Mouse (Mus musculus): ENCODE results near the gene Pola1. TPM values are rescaled to one million over a fixed set of nuclear protein-coding genes. Genes with fewer than 3 reads are reported as not detected.

Gene Pola1
- polyA plus RNA-seq, 1 experiment = 4.5 TPM

DNA sequence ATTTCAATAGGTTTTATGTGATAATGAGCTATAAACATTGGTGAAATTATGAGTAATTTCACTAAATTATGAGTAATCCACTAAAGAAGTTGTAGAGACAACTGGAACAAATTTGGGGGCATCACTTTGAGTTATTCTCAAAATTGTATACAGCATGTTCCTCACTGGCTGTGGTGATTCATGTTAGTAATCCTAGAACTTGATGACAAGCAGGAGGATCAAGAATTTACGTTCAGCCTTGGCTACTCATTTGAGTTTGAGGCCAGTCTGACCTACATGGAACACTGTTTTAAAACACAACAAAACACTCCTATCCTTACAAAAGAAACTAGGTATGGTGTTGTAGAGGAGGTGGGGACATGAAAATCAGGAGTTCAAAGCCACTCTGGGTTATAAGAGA, 310.6 kb downstream of the Pola1 start:
- Histone ChIP-seq H3K27ac (replicated peaks; ENCODE audit: low read depth, low read length) (no peak overlapping the region), H3K4me1 (ENCODE audit: control insufficient read depth, insufficient read depth, insufficient read length, low read length) (no peaks in the 10 kb centered on the region), H3K4me3 (ENCODE audit: insufficient read depth, low read depth, low read length) (no peak overlapping the region)

DNA sequence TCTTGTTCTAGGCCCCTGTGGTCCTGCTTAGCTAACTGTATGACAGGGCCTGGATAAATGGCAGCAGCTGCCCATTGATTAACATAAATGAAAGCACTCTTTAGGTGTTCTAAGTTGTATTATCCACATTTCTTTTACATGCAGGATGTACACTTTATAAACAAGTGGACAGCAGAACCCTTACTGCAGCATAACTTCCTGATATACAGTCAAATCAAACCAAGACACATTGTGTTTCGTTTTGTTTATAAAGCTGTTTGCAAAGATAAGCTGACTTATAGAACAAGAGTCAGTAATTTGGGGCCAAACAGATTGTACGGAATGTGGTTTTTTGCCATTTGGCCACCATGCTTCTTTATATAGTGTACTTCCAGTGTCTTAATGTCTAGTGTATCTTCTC, 312.0 kb downstream of the Pola1 start:
- no peaks in the 10 kb centered on the region for H3K4me1 ChIP-seq (ENCODE audit: control insufficient read depth, insufficient read depth, insufficient read length, low read length)
- H3K4me3 ChIP-seq (ENCODE audit: insufficient read depth, low read depth, low read length) = no peak overlapping the region
- H3K27ac ChIP-seq (replicated peaks; ENCODE audit: low read depth, low read length) = no peak overlapping the region

DNA sequence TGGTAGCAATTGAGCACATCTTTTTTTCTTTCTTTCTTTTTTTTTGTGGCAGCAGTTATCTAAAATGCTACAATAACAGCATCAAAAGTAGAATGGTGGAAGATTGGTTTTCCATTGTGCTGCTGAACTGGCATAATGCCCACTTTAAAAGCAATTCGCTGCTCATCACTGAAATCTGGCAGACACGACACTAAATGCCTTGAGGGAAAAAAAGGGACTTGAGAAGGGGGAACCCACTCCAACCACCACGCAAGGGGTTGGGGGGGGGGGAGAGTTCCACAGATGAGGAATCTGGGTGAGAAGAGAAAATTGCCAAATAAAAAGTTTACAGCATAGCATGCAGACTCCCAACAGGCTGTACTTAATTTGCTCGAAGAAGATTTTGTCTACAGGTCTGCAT, 314.4 kb downstream of the Pola1 start:
- no peak overlapping the region for H3K27ac ChIP-seq (replicated peaks; ENCODE audit: low read depth, low read length)
- no peaks in the 10 kb centered on the region for H3K4me1 ChIP-seq (ENCODE audit: control insufficient read depth, insufficient read depth, insufficient read length, low read length)
- no peak overlapping the region for H3K4me3 ChIP-seq (ENCODE audit: insufficient read depth, low read depth, low read length)

DNA sequence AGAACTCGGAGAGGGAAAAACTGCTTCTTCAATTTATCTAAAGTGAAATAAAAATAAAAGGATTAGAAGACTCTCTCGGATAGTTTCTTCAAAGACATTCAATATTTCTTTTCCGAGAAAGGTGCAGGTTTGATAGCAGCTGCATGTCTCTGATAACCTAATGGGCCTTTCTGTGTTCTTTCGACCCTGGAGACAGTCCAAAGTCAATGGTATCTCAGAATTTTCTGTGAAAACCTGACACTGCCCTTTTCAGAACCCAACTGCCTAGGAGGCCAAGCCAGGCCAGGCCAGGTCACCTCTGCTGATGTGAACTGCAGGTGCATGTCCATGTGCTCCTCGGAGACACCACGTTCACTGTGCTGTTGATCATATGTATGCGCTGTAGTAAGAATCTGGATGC, 326.2 kb downstream of the Pola1 start:
- Histone ChIP-seq H3K4me3 (ENCODE audit: insufficient read depth, low read depth, low read length) (no peak overlapping the region), H3K4me1 (ENCODE audit: control insufficient read depth, insufficient read depth, insufficient read length, low read length) (no peaks in the 10 kb centered on the region), H3K27ac (replicated peaks; ENCODE audit: low read depth, low read length) (no peak overlapping the region)

DNA sequence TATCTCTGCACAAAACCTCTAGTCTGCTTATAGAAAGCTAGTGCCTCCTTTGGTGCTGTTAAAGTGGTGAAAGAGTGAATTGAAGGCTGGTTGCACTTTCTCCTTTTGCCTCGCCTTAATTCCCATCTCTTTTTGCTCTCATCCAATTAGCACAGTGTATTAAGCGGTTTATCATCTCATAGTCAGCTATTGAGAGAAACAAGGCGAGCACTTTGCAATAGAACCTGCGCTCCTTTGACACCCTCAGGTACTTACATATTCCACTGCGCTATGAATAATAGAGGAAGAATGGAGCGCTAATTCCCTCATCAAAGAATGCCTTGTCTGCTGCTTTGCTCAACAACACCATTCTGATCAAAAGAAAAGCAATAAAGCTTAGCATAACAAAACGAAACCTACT, 330.2 kb downstream of the Pola1 start:
- no peaks in the 10 kb centered on the region for H3K4me1 ChIP-seq (ENCODE audit: control insufficient read depth, insufficient read depth, insufficient read length, low read length)
- H3K4me3 ChIP-seq (ENCODE audit: insufficient read depth, low read depth, low read length) = no peak overlapping the region
- H3K27ac ChIP-seq (replicated peaks; ENCODE audit: low read depth, low read length) = no peak overlapping the region

DNA sequence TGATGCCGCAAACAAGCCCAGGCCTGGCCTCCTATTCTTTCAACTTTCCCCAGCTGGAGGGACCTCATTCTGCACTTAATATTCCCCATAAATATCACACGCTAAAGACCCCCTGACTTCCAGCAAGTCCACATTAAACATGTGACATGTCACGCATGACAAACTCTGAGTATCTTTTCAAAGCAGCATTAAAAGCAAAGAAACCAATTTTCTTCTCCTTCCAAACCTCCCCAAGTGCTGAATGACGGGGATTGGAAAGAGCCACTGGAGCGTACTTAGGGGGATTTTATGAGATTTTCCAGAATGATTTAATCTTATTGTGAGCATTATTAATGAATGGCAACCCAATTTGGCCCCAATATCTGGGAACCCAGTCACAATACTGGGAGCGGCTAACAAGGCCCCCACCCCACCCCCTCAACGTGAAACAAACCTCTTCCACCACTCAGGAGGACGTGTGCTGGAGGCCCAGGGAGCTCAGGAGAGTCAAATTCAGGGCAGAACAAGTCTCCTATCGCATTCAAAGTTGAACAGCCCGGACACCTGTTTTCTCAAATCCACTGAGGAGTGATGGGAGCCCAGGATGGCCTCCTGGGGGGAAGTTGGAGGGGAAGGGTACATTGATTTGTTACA, 331.7 kb downstream of the Pola1 start:
- H3K27ac ChIP-seq (replicated peaks; ENCODE audit: low read depth, low read length) = no peak overlapping the region
- H3K4me1 ChIP-seq (ENCODE audit: control insufficient read depth, insufficient read depth, insufficient read length, low read length) = no peaks in the 10 kb centered on the region
- H3K4me3 ChIP-seq (ENCODE audit: insufficient read depth, low read depth, low read length) = no peak overlapping the region

DNA sequence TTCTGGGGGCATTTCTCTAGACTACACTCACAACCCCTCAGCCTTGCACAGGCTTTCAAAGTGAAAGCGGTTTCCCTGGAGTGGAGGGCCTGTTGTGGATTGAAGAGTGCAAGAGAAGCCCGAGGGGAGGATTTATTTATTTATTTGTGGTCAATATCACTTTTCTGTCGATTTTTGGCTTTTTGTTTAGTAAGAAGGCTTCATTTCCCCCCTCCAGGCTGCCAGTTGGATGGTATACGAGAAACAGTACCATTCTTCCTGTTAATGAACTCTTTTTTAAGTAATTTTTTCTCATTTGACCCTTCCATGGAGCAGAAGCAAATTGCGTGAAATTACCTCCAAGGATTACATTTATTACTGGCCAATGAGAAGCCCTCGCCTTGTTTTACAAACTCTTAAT, 332.2 kb downstream of the Pola1 start:
- Histone ChIP-seq H3K27ac (replicated peaks; ENCODE audit: low read depth, low read length) (no peak overlapping the region), H3K4me1 (ENCODE audit: control insufficient read depth, insufficient read depth, insufficient read length, low read length) (no peaks in the 10 kb centered on the region), H3K4me3 (ENCODE audit: insufficient read depth, low read depth, low read length) (no peak overlapping the region)

DNA sequence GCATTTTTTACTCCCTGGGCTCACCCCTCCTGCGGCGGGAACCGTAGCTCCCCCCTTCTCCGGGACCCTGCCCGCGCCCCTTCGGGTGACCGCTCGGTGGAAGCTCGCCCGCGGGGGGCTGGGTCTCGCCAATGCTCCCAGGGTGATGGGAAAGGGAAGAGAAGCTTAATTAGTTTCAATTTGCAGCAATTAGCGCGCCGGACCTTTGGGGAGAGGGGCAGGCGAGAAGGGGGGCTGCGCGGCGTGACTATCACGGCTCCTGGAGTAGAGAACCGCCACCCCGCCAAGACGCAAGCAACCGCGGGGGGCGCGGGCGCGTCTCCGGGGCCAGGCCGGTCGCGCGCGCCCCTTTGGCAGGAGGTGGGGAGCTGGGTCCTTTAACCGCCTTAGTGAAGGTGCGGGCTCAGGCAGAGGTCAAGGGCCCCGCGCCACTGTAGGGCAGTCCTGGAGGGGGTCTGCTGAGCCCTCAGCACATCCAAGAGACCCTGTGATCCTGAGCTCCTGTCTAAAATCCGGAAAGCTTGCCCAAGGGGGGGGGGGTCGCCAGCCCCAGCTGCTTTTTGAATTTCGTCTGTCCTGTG, 332.8 kb downstream of the Pola1 start:
- Histone ChIP-seq H3K4me3 (ENCODE audit: insufficient read depth, low read depth, low read length) (peak overlapping the region; percentile 25; the same call in 1 of the 2 replicates), H3K27ac (replicated peaks; ENCODE audit: low read depth, low read length) (no peak overlapping the region), H3K4me1 (ENCODE audit: control insufficient read depth, insufficient read depth, insufficient read length, low read length) (no peaks in the 10 kb centered on the region)

DNA sequence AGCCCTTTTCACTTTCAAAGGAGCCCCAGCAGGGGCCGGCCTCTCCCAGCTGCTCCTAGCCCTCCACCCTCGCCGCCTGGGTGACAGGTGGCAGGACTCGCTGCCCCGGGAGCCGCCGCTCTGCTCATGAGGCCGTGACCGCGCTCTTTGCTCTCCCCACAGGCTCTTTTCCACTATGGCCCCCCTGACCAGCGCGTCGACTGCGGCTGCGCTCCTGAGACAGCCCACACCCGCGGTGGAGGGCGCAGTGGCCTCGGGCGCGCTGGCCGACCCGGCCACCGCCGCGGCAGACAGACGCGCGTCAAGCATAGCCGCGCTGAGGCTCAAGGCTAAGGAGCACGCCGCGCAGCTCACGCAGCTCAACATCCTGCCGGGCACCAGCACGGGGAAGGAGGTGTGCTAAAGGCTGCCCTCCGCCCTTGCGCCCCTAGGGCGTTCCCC, 334.9 kb downstream of the Pola1 start:
- Histone ChIP-seq H3K4me1 (ENCODE audit: control insufficient read depth, insufficient read depth, insufficient read length, low read length) (no peaks in the 10 kb centered on the region), H3K4me3 (ENCODE audit: insufficient read depth, low read depth, low read length) (peak overlapping the region; percentile 33), H3K27ac (replicated peaks; ENCODE audit: low read depth, low read length) (no peak overlapping the region)

DNA sequence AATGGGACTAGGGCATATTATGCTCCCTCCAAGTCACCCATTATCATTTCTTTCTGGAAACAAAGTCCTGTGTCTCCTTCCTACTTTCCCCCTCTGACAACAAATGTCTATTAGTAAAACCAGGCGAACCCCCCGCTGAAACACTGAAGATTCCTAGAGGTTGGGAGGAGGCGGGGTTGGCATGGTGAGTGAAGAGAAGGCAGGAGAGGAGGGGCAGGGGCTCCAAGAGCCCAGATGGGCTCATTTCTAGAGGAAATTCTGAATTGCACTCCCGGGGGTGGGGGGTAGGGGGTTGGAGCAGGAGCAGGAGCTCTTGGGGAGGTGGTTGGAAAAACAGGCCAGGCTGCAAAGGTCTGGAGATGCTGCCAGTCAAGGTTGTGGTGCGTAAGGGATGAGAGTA, 336.1 kb downstream of the Pola1 start:
- no peak overlapping the region for H3K4me3 ChIP-seq (ENCODE audit: insufficient read depth, low read depth, low read length)
- H3K4me1 ChIP-seq (ENCODE audit: control insufficient read depth, insufficient read depth, insufficient read length, low read length) = no peaks in the 10 kb centered on the region
- no peak overlapping the region for H3K27ac ChIP-seq (replicated peaks; ENCODE audit: low read depth, low read length)

DNA sequence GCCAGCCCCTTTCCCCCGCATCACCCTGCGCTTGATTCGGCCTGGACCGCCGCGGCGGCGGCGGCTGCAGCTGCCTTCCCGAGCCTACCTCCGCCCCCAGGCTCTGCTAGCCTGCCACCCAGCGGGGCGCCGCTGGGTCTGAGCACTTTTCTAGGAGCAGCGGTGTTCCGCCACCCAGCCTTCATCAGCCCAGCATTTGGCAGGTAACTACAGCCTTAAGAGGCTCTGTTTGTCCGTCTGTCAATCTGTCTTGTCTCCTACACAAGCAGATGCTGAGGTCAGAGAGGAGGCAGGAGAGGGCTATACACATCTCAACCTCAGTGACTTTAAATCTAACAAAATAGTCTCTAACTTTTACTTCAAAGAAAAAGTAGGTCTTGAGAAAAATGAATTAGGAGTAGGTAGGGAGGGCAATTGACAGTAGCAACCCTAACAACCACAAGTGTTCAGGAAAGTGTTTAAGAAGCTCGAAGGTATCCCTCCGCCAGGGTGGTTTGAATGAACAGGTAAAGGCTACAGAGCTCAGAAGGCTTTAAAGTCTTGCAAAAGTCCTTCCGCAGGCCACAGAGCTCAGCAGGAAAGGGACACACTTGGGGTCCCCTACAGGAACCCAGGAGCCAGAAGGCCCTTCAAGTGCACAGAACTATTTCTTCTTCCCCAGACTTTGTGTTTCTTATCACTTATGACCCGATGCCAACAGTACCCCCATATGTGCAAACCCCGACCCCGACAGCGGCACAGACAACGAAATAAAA, 337.0 kb downstream of the Pola1 start:
- no peak overlapping the region for H3K27ac ChIP-seq (replicated peaks; ENCODE audit: low read depth, low read length)

DNA sequence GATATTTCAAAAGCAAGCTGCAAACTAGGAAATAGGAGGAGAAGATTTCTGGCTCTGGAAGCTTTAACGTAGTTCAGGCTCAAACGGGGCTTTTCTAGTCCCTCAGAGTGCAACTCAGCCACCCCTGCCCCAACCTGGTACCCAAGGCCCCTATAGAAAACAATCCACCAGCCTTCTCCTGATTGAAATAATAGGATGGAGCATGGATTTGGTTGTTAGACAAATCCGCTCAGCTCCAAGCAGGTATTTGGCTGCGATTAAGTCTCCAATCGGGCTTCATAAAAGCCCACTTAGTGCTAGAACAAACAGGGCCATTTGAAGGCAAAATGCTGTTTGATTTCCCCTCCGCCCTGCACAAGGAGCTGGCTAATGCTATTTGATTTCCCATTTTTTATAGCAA, 339.9 kb downstream of the Pola1 start:
- no peaks in the 10 kb centered on the region for H3K4me1 ChIP-seq (ENCODE audit: control insufficient read depth, insufficient read depth, insufficient read length, low read length)
- H3K4me3 ChIP-seq (ENCODE audit: insufficient read depth, low read depth, low read length) = no peak overlapping the region
- H3K27ac ChIP-seq (replicated peaks; ENCODE audit: low read depth, low read length) = no peak overlapping the region

More for the DNA sequence above, 337.0 kb downstream of the Pola1 start:
- H3K4me1 ChIP-seq (ENCODE audit: control insufficient read depth, insufficient read depth, insufficient read length, low read length) = no peaks in the 10 kb centered on the region
- no peak overlapping the region for H3K4me3 ChIP-seq (ENCODE audit: insufficient read depth, low read depth, low read length)

DNA sequence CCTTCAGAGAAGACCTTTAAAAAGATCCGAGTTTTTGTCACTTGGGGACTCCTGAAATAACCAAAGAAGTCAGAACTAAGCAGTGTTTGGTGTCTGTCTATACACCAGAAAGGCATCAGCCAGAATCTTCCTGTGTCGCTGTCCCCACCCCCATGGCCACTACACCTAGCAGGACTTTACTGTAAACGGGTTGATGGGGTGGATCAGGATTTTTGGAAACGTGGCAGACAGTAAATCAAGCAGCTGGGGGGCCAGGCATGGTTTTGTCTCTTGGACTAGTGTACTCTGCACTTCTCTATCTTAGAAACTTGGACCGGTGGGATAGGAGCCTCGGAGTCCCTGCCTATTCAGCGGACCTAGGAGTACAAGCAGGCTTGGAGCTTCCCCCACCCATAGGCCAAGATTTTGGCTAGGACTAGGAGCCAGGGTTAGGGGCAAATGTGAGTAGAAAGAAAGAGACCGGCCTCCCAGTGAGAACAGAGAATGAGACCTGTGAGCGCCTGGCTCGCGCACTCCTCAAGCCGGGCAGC, 342.0 kb downstream of the Pola1 start:
- Histone ChIP-seq H3K4me1 (ENCODE audit: control insufficient read depth, insufficient read depth, insufficient read length, low read length) (no peaks in the 10 kb centered on the region), H3K4me3 (ENCODE audit: insufficient read depth, low read depth, low read length) (no peak overlapping the region), H3K27ac (replicated peaks; ENCODE audit: low read depth, low read length) (no peak overlapping the region)

DNA sequence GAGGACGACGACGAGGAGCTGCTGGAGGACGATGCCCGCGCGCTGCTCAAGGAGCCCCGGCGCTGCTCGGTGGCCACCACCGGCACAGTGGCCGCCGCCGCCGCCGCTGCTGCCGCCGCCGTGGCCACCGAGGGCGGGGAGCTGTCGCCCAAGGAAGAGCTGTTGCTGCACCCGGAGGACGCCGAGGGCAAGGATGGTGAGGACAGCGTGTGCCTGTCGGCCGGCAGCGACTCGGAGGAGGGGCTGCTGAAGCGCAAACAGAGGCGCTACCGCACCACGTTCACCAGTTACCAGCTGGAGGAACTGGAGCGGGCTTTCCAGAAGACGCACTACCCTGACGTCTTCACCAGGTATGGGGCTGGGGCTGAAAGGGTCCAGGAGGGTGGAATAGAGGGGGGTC, 342.9 kb downstream of the Pola1 start:
- Histone ChIP-seq H3K27ac (replicated peaks; ENCODE audit: low read depth, low read length) (no peak overlapping the region), H3K4me1 (ENCODE audit: control insufficient read depth, insufficient read depth, insufficient read length, low read length) (no peaks in the 10 kb centered on the region), H3K4me3 (ENCODE audit: insufficient read depth, low read depth, low read length) (peak overlapping the region; percentile 40)

DNA sequence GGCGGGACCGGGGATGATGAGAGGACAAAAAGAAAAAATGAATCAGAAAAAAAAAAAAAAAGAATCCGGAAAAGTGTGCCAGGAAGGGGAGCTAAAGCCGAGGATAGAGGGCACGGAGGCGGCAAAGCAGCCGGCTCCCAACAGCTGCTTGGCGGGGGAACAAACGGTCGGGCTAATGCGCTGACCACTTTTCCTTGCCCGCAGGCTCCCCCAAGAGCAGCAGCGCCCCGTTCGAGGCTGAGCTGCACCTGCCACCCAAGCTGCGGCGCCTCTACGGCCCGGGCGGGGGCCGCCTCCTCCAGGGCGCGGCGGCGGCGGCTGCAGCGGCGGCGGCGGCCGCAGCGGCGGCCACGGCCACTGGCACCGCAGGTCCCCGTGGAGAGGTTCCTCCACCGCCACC, 343.6 kb downstream of the Pola1 start:
- Histone ChIP-seq H3K27ac (replicated peaks; ENCODE audit: low read depth, low read length) (no peak overlapping the region), H3K4me3 (ENCODE audit: insufficient read depth, low read depth, low read length) (peak overlapping the region; percentile 40)

More for the DNA sequence above, 343.6 kb downstream of the Pola1 start:
- H3K4me1 ChIP-seq (ENCODE audit: control insufficient read depth, insufficient read depth, insufficient read length, low read length) = no peaks in the 10 kb centered on the region

Measured in brown adipose tissue, adult 24 weeks (tissue).